Mouse (Mus musculus) heart, embryonic 11.5 days (tissue): ENCODE data around the gene BC034090. TPM values are rescaled to one million over a fixed set of nuclear protein-coding genes. Genes with fewer than 3 reads are reported as not detected.

Experiments
- ATAC-seq: fragments of 200-750 bp; cut with Nextera tagmentation; replicated peaks from 2 replicates; pipeline ENCODE4 v1.8.0; 2017; ENCODE audit warnings: moderate library complexity; ENCODE audit not compliant: insufficient number of reproducible peaks, low FRiP score, low TSS enrichment
- H3K27ac ChIP-seq: fragments of 300-500 bp; sonication (generic); 2 replicates; pipeline ENCODE4 v1.5.1; 2014; ENCODE audit warnings: mild to moderate bottlenecking, low read depth, low read length
- H3K27me3 ChIP-seq: fragments of 300-500 bp; sonication (generic); 2 replicates; pipeline ENCODE4 v1.6.1; 2014; ENCODE audit warnings: mild to moderate bottlenecking, low read length, mixed read lengths; ENCODE audit not compliant: control insufficient read depth, insufficient read depth
- H3K36me3 ChIP-seq: fragments of 300-500 bp; sonication (generic); 2 replicates; pipeline ENCODE4 v1.6.1; 2014; ENCODE audit warnings: mild to moderate bottlenecking, low read length, moderate library complexity, mixed read lengths; ENCODE audit not compliant: control insufficient read depth, insufficient read depth
- H3K4me1 ChIP-seq: fragments of 300-500 bp; sonication (generic); 2 replicates; pipeline ENCODE4 v1.6.1; 2014; ENCODE audit warnings: low read length; ENCODE audit not compliant: control insufficient read depth, insufficient read depth
- H3K4me2 ChIP-seq: fragments of 300-500 bp; sonication (generic); 2 replicates; pipeline ENCODE4 v1.6.1; 2014; ENCODE audit warnings: mild to moderate bottlenecking, moderate library complexity
- H3K4me3 ChIP-seq: fragments of 300-500 bp; sonication (generic); 2 replicates; pipeline ENCODE4 v1.5.1; 2014; ENCODE audit warnings: low read depth, low read length
- H3K9ac ChIP-seq: fragments of 300-500 bp; sonication (generic); 2 replicates; pipeline ENCODE4 v1.6.1; 2014; ENCODE audit warnings: mild to moderate bottlenecking, low read depth, low read length, moderate library complexity
- H3K9me3 ChIP-seq: fragments of 300-500 bp; sonication (generic); replicated peaks from 2 replicates; pipeline ENCODE4 v1.6.1; 2016; ENCODE audit warnings: low read length; ENCODE audit not compliant: control insufficient read depth
- WGBS: fragments of 180-500 bp; shearing (Covaris S2); extraction: QIAGEN DNeasy Blood & Tissue Kit; methylation state at CpG from one replicate; pipeline ENCODE4 v1.1.7; 2014; ENCODE audit not compliant: insufficient replicate concordance; 5-methylcytosine and 5-hydroxymethylcytosine counted together
- polyA plus RNA-seq: library from polyadenylated mRNA; unstranded; fragments of >200 nt; fragmentation: Nextera tagmentation; extraction: Ambion mirVana; gene quantifications from 2 replicates; pipeline ENCODE4 v1.2.1, GENCODE M21; 2014

Gene BC034090
- polyA plus RNA-seq, 1 experiment from 2014 or later = 5.4 TPM

- Histone ChIP-seq H3K27ac (no peak overlapping the region; the same call in 1 of the 2 replicates), H3K27me3 (no peaks in the 10 kb centered on the region), H3K4me2 (no peak overlapping the region), H3K9me3 (no peaks in the 10 kb centered on the region), H3K36me3 (peaks cover 4% of the 10 kb centered on the region; the same call in 1 of the 2 replicates), H3K4me1 (peaks cover 29% of the 10 kb centered on the region), H3K9ac (0 out of 2 replicates have a peak overlapping the region, but pooled peaks have one; percentile 12), H3K4me3 (no peak overlapping the region)
- 34% methylated on average over 4 of the region's 4 CpGs for WGBS
- no peak for ATAC-seq
Observed at GRCm38 (mm10) chr1:155201373-155201879, 42.8 kb downstream of the BC034090 start.

- Histone ChIP-seq H3K27me3 (no peaks in the 10 kb centered on the region), H3K27ac (no peak overlapping the region), H3K4me1 (peaks cover 25% of the 10 kb centered on the region), H3K4me2 (no peak overlapping the region), H3K9me3 (no peaks in the 10 kb centered on the region), H3K4me3 (no peak overlapping the region), H3K9ac (no peak overlapping the region), H3K36me3 (peaks cover 4% of the 10 kb centered on the region; the same call in 1 of the 2 replicates)
- 58% methylated on average over 2 of the region's 2 CpGs for WGBS
- no peak for ATAC-seq
Observed at GRCm38 (mm10) chr1:155200967-155201366, 43.3 kb downstream of the BC034090 start.

GRCm38 (mm10) chr1:155199522-155199921 is 44.7 kb downstream of the BC034090 start:
- Histone ChIP-seq H3K9ac (no peak overlapping the region), H3K4me1 (peaks cover 16% of the 10 kb centered on the region), H3K9me3 (no peaks in the 10 kb centered on the region), H3K4me3 (no peak overlapping the region), H3K36me3 (peaks cover 2% of the 10 kb centered on the region; the same call in 1 of the 2 replicates), H3K27ac (no peak overlapping the region), H3K4me2 (no peak overlapping the region), H3K27me3 (no peaks in the 10 kb centered on the region)
- ATAC-seq = no peak
- 70% methylated on average over 6 of the region's 6 CpGs for WGBS

- H3K4me1 ChIP-seq = peaks cover 10% of the 10 kb centered on the region; the same call in 1 of the 2 replicates
- H3K9me3 ChIP-seq = no peaks in the 10 kb centered on the region
- peaks cover 5% of the 10 kb centered on the region; the same call in 1 of the 2 replicates for H3K36me3 ChIP-seq
- WGBS = 89% methylated on average over 4 of the region's 4 CpGs
- no peaks in the 10 kb centered on the region for H3K27me3 ChIP-seq
- no peak for ATAC-seq
- H3K4me2 ChIP-seq = no peak overlapping the region
- H3K4me3 ChIP-seq = no peak overlapping the region
- no peak overlapping the region for H3K9ac ChIP-seq
- H3K27ac ChIP-seq = no peak overlapping the region
Observed at GRCm38 (mm10) chr1:155196691-155197090, 47.6 kb downstream of the BC034090 start.

DNA sequence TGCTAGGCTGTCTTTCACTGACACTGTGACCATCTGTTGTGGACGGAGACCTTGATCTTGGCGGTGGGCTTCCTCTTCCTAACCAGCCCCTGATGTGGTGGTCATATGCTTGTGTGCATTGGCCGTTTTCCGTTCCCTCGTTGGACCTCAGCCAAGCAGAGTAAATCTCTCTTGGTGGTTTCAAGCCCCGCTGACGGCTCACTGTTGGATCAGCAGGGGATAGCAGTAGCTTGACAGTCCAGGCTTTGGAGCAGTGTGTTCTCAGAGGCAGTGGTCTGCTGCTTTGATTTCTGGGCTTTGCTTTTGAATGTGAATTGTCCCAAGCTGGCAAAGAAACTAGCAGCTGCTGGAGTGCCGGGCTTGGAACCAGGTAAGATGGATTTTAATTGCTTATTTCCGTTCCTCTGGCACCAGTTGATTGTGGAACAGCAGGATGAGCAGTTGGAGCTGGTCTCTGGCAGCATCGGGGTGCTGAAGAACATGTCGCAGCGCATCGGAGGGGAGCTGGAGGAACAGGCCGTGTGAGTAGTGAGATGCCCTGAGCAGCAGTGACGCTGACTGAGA is 51.4 kb downstream of the BC034090 start:
- Histone ChIP-seq H3K27me3 (no peaks in the 10 kb centered on the region), H3K36me3 (peaks cover 13% of the 10 kb centered on the region), H3K9ac (no peak overlapping the region), H3K4me3 (no peak overlapping the region), H3K9me3 (no peaks in the 10 kb centered on the region), H3K4me1 (no peaks in the 10 kb centered on the region), H3K4me2 (no peak overlapping the region), H3K27ac (no peak overlapping the region)
- 80% methylated on average over 15 of the region's 15 CpGs for WGBS
- ATAC-seq = no peak

- ATAC-seq = no peak
- H3K4me2 ChIP-seq = no peak overlapping the region
- no peak overlapping the region for H3K27ac ChIP-seq
- H3K36me3 ChIP-seq = peaks cover 13% of the 10 kb centered on the region
- no peaks in the 10 kb centered on the region for H3K4me1 ChIP-seq
- WGBS = 71% methylated on average over 2 of the region's 2 CpGs
- H3K9me3 ChIP-seq = no peaks in the 10 kb centered on the region
- H3K4me3 ChIP-seq = no peak overlapping the region
- H3K27me3 ChIP-seq = no peaks in the 10 kb centered on the region
- H3K9ac ChIP-seq = no peak overlapping the region
Observed at GRCm38 (mm10) chr1:155191671-155192070, 52.6 kb downstream of the BC034090 start.

- Histone ChIP-seq H3K4me2 (no peak overlapping the region), H3K4me3 (no peak overlapping the region), H3K27me3 (no peaks in the 10 kb centered on the region), H3K27ac (no peak overlapping the region), H3K4me1 (no peaks in the 10 kb centered on the region), H3K9ac (no peak overlapping the region), H3K36me3 (peaks cover 13% of the 10 kb centered on the region), H3K9me3 (no peaks in the 10 kb centered on the region)
- no peak for ATAC-seq
- WGBS = 78% methylated on average over 8 of the region's 8 CpGs
Observed at GRCm38 (mm10) chr1:155191219-155191618, 53.0 kb downstream of the BC034090 start.

DNA sequence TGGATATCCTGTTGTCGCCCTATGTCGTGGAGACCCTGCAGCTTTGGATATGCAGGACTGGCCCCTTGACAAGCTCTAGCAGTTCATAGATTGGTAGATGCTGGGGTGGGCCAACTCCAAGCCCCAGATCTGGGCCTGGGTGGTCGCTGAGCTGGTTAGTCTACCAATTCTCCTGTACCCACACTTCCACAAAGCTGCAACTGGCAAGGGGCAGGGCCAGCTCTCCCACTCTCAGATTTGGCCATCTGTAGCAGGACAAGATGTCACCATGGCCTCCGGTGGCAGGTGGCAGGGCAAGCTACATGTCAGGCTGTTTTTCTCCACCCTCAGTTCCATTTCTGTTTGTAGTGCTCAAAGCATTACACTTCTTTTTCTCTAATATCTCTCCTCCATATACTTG is 55.6 kb downstream of the BC034090 start:
- Histone ChIP-seq H3K27me3 (no peaks in the 10 kb centered on the region), H3K36me3 (peaks cover 8% of the 10 kb centered on the region), H3K9ac (no peak overlapping the region), H3K4me3 (no peak overlapping the region), H3K27ac (no peak overlapping the region), H3K4me1 (no peaks in the 10 kb centered on the region), H3K4me2 (no peak overlapping the region), H3K9me3 (no peaks in the 10 kb centered on the region)
- no peak for ATAC-seq
- WGBS = 84% methylated on average over 4 of the region's 4 CpGs

DNA sequence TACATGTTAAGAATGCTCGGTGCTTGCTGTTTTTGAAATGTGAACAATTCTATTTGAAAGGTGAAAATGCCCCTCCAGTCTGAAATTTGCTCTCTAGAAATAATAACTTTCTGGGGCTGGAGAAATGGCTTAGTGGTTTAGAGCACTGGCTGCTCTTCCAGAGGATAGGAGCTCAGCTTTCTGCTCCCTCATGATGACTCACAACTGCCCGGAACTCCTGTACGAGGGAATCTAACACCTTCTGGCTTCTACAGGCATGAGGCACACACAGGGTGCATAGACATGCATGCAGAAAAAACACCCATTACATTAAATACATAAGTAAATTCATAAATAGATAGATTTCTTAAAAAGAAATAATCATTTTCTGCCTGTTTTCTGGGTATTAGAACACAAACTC is 60.1 kb downstream of the BC034090 start:
- ATAC-seq = no peak
- no peak overlapping the region for H3K27ac ChIP-seq
- H3K4me2 ChIP-seq = no peak overlapping the region
- H3K27me3 ChIP-seq = no peaks in the 10 kb centered on the region
- no peak overlapping the region for H3K9ac ChIP-seq
- H3K4me1 ChIP-seq = no peaks in the 10 kb centered on the region
- no peaks in the 10 kb centered on the region for H3K9me3 ChIP-seq
- no peak overlapping the region for H3K4me3 ChIP-seq
- WGBS = 67% methylated on average over 3 of the region's 3 CpGs
- peaks cover 4% of the 10 kb centered on the region; the same call in 1 of the 2 replicates for H3K36me3 ChIP-seq
